Mouse (Mus musculus): ENCODE data around the gene Mrtfb. TPM values are rescaled to one million over a fixed set of nuclear protein-coding genes. Genes with fewer than 3 reads are reported as not detected.

The Mrtfb gene
- polyA plus RNA-seq, 1 experiment from 2014 or later = 26.2 TPM

DNA sequence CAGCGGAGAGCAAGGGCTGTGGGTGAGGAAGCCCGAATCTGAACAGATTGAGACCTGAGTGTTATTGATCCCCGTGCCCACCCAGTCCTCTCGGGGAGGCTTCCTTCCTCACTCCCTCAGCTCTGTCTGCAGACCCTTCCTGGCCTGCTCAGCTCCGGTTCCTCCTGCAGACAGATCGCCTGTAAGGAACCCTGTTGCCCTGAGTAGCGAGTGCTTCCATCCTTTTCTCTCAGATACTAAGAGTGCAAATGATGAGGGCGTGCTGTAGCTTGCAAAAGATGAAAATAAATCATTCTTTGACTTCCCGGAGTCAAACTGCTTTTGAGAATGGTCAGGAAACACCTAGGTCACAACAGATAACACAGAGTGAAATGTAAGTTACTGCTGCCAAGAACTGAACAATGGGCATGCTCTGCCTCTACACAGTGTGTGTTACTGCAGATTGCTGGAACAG lies 103.2 kb downstream of the Mrtfb start:
- H3K27me3 ChIP-seq (ENCODE audit: control insufficient read depth, insufficient read depth, low read length) = no peaks in the 10 kb centered on the region
- WGBS = 49% methylated on average over 9 of the region's 9 CpGs
- H3K4me1 ChIP-seq (ENCODE audit: control insufficient read depth, insufficient read depth, low read length) = no peaks in the 10 kb centered on the region
- no peaks in the 10 kb centered on the region for H3K9me3 ChIP-seq (replicated peaks; ENCODE audit: control insufficient read depth, low read length)
- no peak overlapping the region for H3K27ac ChIP-seq (replicated peaks; ENCODE audit: low read depth, low read length)
- H3K4me3 ChIP-seq (ENCODE audit: low read depth, low read length) = no peak overlapping the region
- ATAC-seq (replicated peaks; ENCODE audit: insufficient number of reproducible peaks, low FRiP score, low TSS enrichment, low read depth) = no peak
- H3K4me2 ChIP-seq (ENCODE audit: low read depth, low read length) = no peak overlapping the region
- DNase-seq (ENCODE audit: low spot score) = no peak
- no peak overlapping the region for H3K9ac ChIP-seq (replicated peaks; ENCODE audit: low read length)
- no peaks in the 10 kb centered on the region for H3K36me3 ChIP-seq (replicated peaks; ENCODE audit: control insufficient read depth, insufficient read depth, low read depth, low read length)

DNA sequence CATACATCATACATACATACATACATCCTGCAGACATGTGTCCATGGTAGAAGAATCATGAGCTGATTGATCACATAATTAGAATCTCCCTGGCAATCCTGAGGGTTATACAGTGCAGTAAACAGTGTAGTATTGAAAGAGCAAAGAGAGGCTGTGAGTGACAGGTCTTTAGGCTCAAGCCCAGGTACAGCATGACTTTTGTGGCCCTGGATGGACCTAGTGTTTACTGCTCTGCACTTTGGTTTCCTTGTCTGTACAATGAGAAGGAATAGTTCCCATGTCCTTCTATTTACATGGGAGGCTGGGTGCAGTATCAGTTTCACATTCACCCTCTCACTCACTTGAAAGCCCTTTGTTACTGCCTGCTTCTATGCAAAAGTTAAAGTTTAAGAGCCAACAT lies 103.9 kb downstream of the Mrtfb start:
- H3K9ac ChIP-seq (replicated peaks; ENCODE audit: low read length) = no peak overlapping the region
- no peaks in the 10 kb centered on the region for H3K27me3 ChIP-seq (ENCODE audit: control insufficient read depth, insufficient read depth, low read length)
- DNase-seq (ENCODE audit: low spot score) (no peak), ATAC-seq (replicated peaks; ENCODE audit: insufficient number of reproducible peaks, low FRiP score, low TSS enrichment, low read depth) (no peak)
- no peak overlapping the region for H3K4me3 ChIP-seq (ENCODE audit: low read depth, low read length)
- no peak overlapping the region for H3K27ac ChIP-seq (replicated peaks; ENCODE audit: low read depth, low read length)
- no peak overlapping the region for H3K4me2 ChIP-seq (ENCODE audit: low read depth, low read length)
- no peaks in the 10 kb centered on the region for H3K36me3 ChIP-seq (replicated peaks; ENCODE audit: control insufficient read depth, insufficient read depth, low read depth, low read length)
- H3K4me1 ChIP-seq (ENCODE audit: control insufficient read depth, insufficient read depth, low read length) = no peaks in the 10 kb centered on the region
- H3K9me3 ChIP-seq (replicated peaks; ENCODE audit: control insufficient read depth, low read length) = no peaks in the 10 kb centered on the region

DNA sequence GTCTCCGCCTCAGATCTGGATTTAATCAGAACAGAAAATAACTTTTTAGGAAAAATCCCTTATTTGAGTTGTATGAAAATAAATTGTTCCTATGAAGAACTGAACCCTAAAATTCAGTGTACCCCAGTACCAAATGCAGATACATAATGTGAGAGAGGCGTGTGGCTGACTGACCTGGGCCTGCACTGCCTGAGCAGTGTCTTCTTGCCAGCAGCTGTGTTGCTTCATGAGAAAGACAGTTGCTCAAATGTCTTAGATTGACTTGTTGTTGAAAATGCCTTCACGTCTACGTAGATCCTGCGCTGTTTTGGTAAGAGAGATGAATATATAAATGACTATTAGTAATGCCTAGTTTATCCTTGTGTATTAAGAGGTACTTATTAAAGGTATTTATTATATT lies 104.6 kb downstream of the Mrtfb start:
- Histone ChIP-seq H3K9me3 (replicated peaks; ENCODE audit: control insufficient read depth, low read length) (no peaks in the 10 kb centered on the region), H3K4me1 (ENCODE audit: control insufficient read depth, insufficient read depth, low read length) (no peaks in the 10 kb centered on the region), H3K27me3 (ENCODE audit: control insufficient read depth, insufficient read depth, low read length) (no peaks in the 10 kb centered on the region), H3K4me2 (ENCODE audit: low read depth, low read length) (no peak overlapping the region), H3K27ac (replicated peaks; ENCODE audit: low read depth, low read length) (no peak overlapping the region), H3K9ac (replicated peaks; ENCODE audit: low read length) (no peak overlapping the region), H3K4me3 (ENCODE audit: low read depth, low read length) (no peak overlapping the region), H3K36me3 (replicated peaks; ENCODE audit: control insufficient read depth, insufficient read depth, low read depth, low read length) (no peaks in the 10 kb centered on the region)
- DNase-seq (ENCODE audit: low spot score) = no peak
- no peak for ATAC-seq (replicated peaks; ENCODE audit: insufficient number of reproducible peaks, low FRiP score, low TSS enrichment, low read depth)
- WGBS = 89% methylated on average over 5 of the region's 5 CpGs

DNA sequence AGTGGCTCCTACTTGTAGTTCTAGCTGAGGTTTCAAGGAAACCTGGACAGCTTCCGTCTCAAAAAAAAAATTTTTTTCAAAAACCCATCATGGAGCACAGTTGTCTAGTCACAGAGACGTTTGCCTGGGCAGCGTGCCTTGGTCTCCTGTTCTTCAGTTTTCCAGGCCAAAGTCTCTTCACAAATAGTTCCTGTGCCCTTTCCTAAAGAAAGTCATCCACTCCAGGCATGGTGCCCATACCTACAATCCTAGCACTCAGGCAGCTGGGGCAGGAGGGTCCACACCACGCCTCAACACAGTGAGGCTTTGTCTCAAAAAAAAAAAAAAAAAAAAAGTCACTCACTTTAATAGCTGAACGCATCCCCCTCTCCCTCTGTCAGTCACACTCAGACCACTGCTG lies 106.9 kb downstream of the Mrtfb start:
- no peaks in the 10 kb centered on the region for H3K36me3 ChIP-seq (replicated peaks; ENCODE audit: control insufficient read depth, insufficient read depth, low read depth, low read length)
- no peaks in the 10 kb centered on the region for H3K9me3 ChIP-seq (replicated peaks; ENCODE audit: control insufficient read depth, low read length)
- 69% methylated on average over 5 of the region's 5 CpGs for WGBS
- H3K27ac ChIP-seq (replicated peaks; ENCODE audit: low read depth, low read length) = no peak overlapping the region
- DNase-seq (ENCODE audit: low spot score) (no peak), ATAC-seq (replicated peaks; ENCODE audit: insufficient number of reproducible peaks, low FRiP score, low TSS enrichment, low read depth) (no peak)
- no peaks in the 10 kb centered on the region for H3K4me1 ChIP-seq (ENCODE audit: control insufficient read depth, insufficient read depth, low read length)
- H3K4me3 ChIP-seq (ENCODE audit: low read depth, low read length) = no peak overlapping the region
- no peak overlapping the region for H3K9ac ChIP-seq (replicated peaks; ENCODE audit: low read length)
- H3K4me2 ChIP-seq (ENCODE audit: low read depth, low read length) = no peak overlapping the region
- no peaks in the 10 kb centered on the region for H3K27me3 ChIP-seq (ENCODE audit: control insufficient read depth, insufficient read depth, low read length)

DNA sequence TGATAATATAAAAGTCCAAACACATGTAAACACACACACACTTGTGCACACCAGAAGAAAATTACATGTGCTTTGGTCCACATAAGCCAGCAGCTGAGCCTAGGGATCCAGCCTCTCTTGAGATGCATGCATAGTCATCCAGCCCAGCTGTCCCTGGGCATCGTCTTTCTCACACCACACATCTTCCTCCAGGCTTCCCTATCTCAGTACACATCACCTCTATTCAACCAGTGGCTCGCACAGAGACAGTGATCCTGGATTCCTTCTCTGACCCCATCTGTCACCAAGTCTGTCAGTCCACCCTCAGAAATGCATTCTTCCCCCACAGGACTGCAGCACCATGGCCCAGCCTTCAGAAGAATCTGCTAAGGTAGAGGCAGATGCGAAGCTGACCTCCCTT lies 107.9 kb downstream of the Mrtfb start:
- 36% methylated on average over 3 of the region's 3 CpGs for WGBS
- no peak overlapping the region for H3K9ac ChIP-seq (replicated peaks; ENCODE audit: low read length)
- H3K4me3 ChIP-seq (ENCODE audit: low read depth, low read length) = no peak overlapping the region
- no peak overlapping the region for H3K4me2 ChIP-seq (ENCODE audit: low read depth, low read length)
- no peaks in the 10 kb centered on the region for H3K4me1 ChIP-seq (ENCODE audit: control insufficient read depth, insufficient read depth, low read length)
- DNase-seq (ENCODE audit: low spot score) (no peak), ATAC-seq (replicated peaks; ENCODE audit: insufficient number of reproducible peaks, low FRiP score, low TSS enrichment, low read depth) (no peak)
- H3K27me3 ChIP-seq (ENCODE audit: control insufficient read depth, insufficient read depth, low read length) = no peaks in the 10 kb centered on the region
- no peaks in the 10 kb centered on the region for H3K36me3 ChIP-seq (replicated peaks; ENCODE audit: control insufficient read depth, insufficient read depth, low read depth, low read length)
- no peaks in the 10 kb centered on the region for H3K9me3 ChIP-seq (replicated peaks; ENCODE audit: control insufficient read depth, low read length)
- no peak overlapping the region for H3K27ac ChIP-seq (replicated peaks; ENCODE audit: low read depth, low read length)

DNA sequence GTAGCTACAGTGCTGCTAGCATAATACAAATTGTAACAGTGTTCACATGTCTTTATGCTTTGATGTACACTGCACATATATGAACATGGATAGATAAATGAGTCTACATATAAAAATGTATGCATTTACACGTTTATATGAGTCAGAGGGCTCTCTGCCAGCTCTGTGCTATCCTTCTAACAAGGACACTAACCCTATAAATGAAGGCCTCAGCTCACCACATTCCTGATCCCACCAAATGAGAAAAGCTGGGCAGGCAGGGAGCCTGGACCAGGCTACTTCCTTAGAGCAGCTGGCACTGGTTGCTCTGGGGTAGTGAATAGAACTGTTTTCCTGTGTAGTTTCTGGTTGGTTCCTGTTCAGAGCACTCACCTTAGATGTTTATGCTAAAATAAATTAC lies 110.0 kb downstream of the Mrtfb start:
- ATAC-seq (replicated peaks; ENCODE audit: insufficient number of reproducible peaks, low FRiP score, low TSS enrichment, low read depth) = no peak
- WGBS = 79% methylated on average over 1 of the region's 1 CpGs

DNA sequence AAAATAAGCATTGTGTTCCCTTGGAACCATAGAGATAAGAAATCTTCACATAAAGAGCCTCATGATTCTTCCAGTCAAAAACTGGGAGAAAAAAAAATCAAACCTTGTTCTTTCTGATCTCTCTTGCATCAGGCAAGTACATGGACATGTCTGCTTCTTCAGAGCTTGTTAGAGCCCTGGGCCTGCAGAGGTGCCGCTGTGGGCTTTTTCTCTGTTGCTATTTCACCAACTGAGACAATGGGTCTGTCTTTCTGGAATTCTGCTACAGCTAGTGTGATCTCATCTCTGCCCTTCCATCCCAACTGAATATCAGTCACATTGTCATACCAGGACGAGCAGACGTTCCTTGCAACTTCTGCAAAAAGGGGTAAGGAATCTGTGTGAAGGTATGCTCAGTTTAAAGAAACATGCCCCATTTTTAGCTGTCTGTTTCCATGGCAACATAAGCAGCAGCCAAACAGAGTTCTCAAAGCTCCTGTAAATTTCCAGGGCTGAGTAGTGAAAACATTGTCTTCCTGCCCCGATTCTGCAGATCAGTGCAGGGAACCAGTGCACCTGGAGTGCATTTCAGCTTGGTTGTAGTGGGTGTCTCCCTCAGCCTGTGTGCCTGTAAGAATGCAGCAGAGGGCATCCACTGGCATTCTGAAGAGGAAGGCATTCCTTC lies 110.7 kb downstream of the Mrtfb start:
- no peak overlapping the region for H3K27ac ChIP-seq (replicated peaks; ENCODE audit: low read depth, low read length)
- no peaks in the 10 kb centered on the region for H3K4me1 ChIP-seq (ENCODE audit: control insufficient read depth, insufficient read depth, low read length)
- ATAC-seq (replicated peaks; ENCODE audit: insufficient number of reproducible peaks, low FRiP score, low TSS enrichment, low read depth) (no peak), DNase-seq (ENCODE audit: low spot score) (peak; percentile 60)
- H3K27me3 ChIP-seq (ENCODE audit: control insufficient read depth, insufficient read depth, low read length) = no peaks in the 10 kb centered on the region
- H3K36me3 ChIP-seq (replicated peaks; ENCODE audit: control insufficient read depth, insufficient read depth, low read depth, low read length) = no peaks in the 10 kb centered on the region
- no peaks in the 10 kb centered on the region for H3K9me3 ChIP-seq (replicated peaks; ENCODE audit: control insufficient read depth, low read length)
- H3K4me2 ChIP-seq (ENCODE audit: low read depth, low read length) = no peak overlapping the region
- H3K9ac ChIP-seq (replicated peaks; ENCODE audit: low read length) = no peak overlapping the region
- WGBS = 38% methylated on average over 4 of the region's 4 CpGs
- H3K4me3 ChIP-seq (ENCODE audit: low read depth, low read length) = no peak overlapping the region

More for the DNA sequence above, 110.0 kb downstream of the Mrtfb start:
- DNase-seq (ENCODE audit: low spot score) = no peak
- H3K27me3 ChIP-seq (ENCODE audit: control insufficient read depth, insufficient read depth, low read length) = no peaks in the 10 kb centered on the region
- H3K9ac ChIP-seq (replicated peaks; ENCODE audit: low read length) = no peak overlapping the region
- no peak overlapping the region for H3K27ac ChIP-seq (replicated peaks; ENCODE audit: low read depth, low read length)
- no peak overlapping the region for H3K4me2 ChIP-seq (ENCODE audit: low read depth, low read length)
- H3K36me3 ChIP-seq (replicated peaks; ENCODE audit: control insufficient read depth, insufficient read depth, low read depth, low read length) = no peaks in the 10 kb centered on the region
- H3K9me3 ChIP-seq (replicated peaks; ENCODE audit: control insufficient read depth, low read length) = no peaks in the 10 kb centered on the region
- no peaks in the 10 kb centered on the region for H3K4me1 ChIP-seq (ENCODE audit: control insufficient read depth, insufficient read depth, low read length)
- H3K4me3 ChIP-seq (ENCODE audit: low read depth, low read length) = no peak overlapping the region

DNA sequence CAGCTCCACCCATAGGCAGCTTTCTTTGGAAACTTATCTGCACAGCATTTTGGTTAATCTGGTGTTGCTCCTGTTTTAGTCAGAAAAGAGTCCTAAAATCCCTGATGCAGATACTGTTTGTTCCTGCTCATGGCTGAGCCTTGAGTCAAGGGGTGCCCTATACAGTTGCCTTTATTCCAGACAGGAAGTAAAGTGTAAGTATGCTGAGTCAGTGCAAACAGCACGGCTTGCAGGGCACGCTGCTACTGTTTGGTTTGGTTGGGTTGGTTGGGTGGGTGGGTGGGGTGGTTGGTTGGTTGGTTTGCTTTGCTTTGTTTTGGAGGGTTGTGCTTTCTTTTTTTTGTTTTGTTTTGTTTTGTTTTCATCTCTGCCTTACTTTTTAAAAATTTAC lies 111.2 kb downstream of the Mrtfb start:
- ATAC-seq (replicated peaks; ENCODE audit: insufficient number of reproducible peaks, low FRiP score, low TSS enrichment, low read depth) (no peak), DNase-seq (ENCODE audit: low spot score) (no peak)
- H3K36me3 ChIP-seq (replicated peaks; ENCODE audit: control insufficient read depth, insufficient read depth, low read depth, low read length) = no peaks in the 10 kb centered on the region
- no peaks in the 10 kb centered on the region for H3K27me3 ChIP-seq (ENCODE audit: control insufficient read depth, insufficient read depth, low read length)
- no peak overlapping the region for H3K9ac ChIP-seq (replicated peaks; ENCODE audit: low read length)
- no peak overlapping the region for H3K27ac ChIP-seq (replicated peaks; ENCODE audit: low read depth, low read length)
- H3K4me1 ChIP-seq (ENCODE audit: control insufficient read depth, insufficient read depth, low read length) = no peaks in the 10 kb centered on the region
- no peak overlapping the region for H3K4me2 ChIP-seq (ENCODE audit: low read depth, low read length)
- no peaks in the 10 kb centered on the region for H3K9me3 ChIP-seq (replicated peaks; ENCODE audit: control insufficient read depth, low read length)
- WGBS = 74% methylated on average over 2 of the region's 2 CpGs
- no peak overlapping the region for H3K4me3 ChIP-seq (ENCODE audit: low read depth, low read length)
